Mouse (Mus musculus) frontal cortex, adult 2 months (tissue): ENCODE measurements around the gene Pxmp2. TPM values are rescaled to one million over a fixed set of nuclear protein-coding genes. Genes with fewer than 3 reads are reported as not detected.
A peak's percentile ranks its signal among the peaks of the same experiment; 100 is the strongest.

ENCODE experiments used
- DNase-seq, 2 experiments: peaks; one replicate each; pipeline ENCODE4 v3.0.0; 2022; ENCODE audit warnings: low spot score in 1 of 2; ENCODE audit errors: extremely low spot score in 1 of 2
- polyA plus RNA-seq: library from polyadenylated mRNA; depleted of rRNA; stranded (reverse); fragments of >200 nt; gene quantifications from 2 replicates; pipeline ENCODE4 v1.2.3, GENCODE M21; 2012; rRNA removed

The Pxmp2 gene
- polyA plus RNA-seq, 1 experiment = 5.6 TPM

DNA sequence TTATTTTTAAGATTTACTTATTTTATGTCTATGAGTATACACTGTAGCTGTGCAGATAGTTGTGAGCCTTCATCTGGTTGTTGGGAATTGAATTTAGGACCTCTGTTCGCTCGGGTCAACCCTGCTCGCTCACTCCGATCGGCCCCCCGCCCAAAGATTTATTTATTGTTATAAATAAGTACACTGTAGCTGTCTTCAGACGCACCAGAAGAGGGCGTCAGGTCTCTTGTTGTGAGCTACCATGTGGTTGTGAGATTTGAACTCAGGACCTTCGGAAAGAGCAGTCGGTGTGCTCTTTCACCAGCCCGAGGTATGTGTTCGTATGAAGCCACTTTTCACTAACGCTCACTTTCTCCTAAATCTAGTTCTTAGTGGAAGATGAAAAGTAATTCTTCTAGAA, 54.3 kb downstream of the Pxmp2 start:
- DNase-seq = no peak

DNA sequence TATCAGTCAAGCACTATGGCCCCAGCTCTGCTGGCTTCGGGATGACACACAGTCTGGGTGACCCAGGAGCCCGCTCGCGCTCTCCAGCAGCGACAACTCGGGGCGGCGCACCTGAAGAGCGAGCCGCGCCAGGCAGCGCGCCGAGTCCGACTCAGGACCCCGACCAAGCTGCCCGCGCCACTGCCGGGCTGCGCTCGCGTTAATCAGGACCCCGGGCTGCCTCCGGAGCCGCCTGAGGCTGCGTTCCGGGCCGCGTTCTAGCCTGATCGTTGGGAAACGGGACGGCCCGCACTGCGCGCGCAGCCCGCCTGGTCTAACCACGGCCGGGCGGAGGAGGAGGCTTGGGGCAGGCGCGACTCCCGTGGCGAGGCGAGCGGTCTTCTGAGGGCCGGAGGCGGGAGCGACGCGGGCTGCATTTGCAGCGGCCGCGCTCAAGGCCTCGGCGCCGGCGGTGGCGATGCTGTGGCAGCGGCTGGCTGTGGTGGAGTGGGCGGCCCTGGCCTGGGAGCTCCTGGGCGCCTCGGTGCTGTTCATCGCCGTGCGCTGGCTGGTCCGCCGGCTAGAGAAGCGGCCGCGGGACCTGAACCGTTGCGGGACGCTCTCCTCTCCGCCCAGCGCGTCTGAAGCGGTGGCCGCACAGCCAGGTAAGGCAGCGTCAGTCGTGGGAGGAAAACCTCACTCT, 55.1 kb downstream of the Pxmp2 start, which contains the start of gene Ankle2:
Gene Ankle2 (plus strand): TSS at position 225 of the 682 bp plus-strand sequence.
- DNase-seq = peak; percentile 74 to 94

DNA sequence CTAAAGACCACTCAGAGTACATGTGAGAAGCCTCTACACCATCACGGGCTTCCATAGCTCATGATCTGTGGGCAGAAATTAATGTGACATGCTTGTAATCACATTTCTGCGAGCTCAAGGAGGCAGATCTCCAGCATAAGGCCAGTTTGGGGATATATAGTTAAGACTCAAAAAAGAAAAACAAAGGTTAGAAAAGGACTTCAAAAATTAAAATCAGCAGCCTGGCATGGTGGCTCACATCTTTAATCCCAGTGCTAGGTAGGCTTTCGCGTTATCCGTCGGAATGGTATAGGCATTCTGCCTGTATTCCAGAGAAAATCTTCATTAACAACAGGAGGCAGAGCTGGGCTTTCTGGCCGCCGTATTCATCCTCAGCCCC, 55.6 kb downstream of the Pxmp2 start:
- DNase-seq = no peak

DNA sequence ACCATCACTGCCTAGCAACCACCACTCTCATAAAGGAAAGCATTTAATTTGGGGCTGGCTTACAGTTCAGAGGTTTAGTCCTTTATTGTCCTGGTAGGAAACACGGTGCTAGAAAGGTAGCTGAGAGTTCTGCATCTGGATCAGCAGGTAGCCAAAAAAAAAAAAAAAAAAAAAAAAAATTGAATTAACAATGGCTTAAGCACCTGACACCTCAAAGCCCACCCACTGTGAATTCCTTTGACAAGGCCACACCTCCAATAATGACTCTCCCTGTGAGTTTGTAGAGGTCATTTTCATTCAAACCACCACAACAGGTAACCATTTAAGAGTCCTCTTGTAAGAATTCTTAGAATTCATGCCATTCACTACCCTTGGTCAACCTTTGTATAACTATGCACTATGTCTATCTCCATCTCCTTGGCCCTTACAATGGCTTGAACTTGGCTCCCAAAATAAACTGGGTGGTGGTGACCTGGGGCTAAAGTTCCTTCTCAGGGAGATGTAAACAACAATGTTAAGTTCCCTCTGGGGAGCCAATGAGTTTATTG, 58.6 kb downstream of the Pxmp2 start:
- no peak for DNase-seq

DNA sequence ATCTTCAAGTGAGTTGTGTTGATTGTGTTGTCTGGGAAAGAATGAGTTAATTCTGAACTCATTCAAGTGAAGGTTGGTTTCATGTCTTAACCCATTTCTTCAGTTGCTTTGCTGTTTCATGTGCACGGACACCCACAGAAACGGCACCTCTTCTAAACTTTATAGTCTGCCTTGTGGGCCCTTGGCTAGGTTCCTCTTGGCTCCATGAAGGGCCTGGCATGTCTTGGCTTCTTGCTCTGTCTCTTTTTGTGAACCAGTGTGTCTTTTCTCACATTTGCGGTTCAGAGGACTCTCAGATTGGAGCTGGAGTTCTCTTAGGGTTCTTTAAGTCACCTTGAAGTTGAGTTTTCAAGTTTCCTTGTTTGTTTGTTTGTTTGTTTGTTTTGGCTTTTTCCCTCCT, 60.9 kb downstream of the Pxmp2 start:
- DNase-seq = no peak

Other genes starting within 250 kb of the Pxmp2 start
- gene Gm17655, start 213.7 kb downstream of the Pxmp2 start, polyA plus RNA-seq = 0.84 and 1.4 TPM in 2 replicates
- gene Gm35315, start 191.8 kb downstream of the Pxmp2 start, polyA plus RNA-seq = 0.90 and 1.2 TPM in 2 replicates
- gene Plcxd1, start 186.2 kb downstream of the Pxmp2 start, polyA plus RNA-seq = 14.3 and 17.5 TPM in 2 replicates
- gene Gtpbp6, start 178.0 kb downstream of the Pxmp2 start, polyA plus RNA-seq = 151 and 156 TPM in 2 replicates
- 6.9 and 8.6 TPM in 2 replicates for gene Zfp605, start 176.1 kb downstream of the Pxmp2 start, polyA plus RNA-seq
- 78.1 and 83.8 TPM in 2 replicates for gene Chfr, start 150.3 kb downstream of the Pxmp2 start, polyA plus RNA-seq
- 17.9 and 20.8 TPM in 2 replicates for gene Golga3, start 109.5 kb downstream of the Pxmp2 start, polyA plus RNA-seq
- gene Ankle2, start 55.2 kb downstream of the Pxmp2 start, polyA plus RNA-seq = 16.2 and 20.4 TPM in 2 replicates
- 48.7 and 51.8 TPM in 2 replicates for gene Pgam5, start 16.3 kb downstream of the Pxmp2 start, polyA plus RNA-seq
- 1.6 and 1.7 TPM in 2 replicates for gene Pole, start 120 bp upstream of the Pxmp2 start, polyA plus RNA-seq
- gene P2rx2, start 57.0 kb upstream of the Pxmp2 start, polyA plus RNA-seq = 0.14 and 0.23 TPM in 2 replicates
- gene Lrcol1, start 58.5 kb upstream of the Pxmp2 start, polyA plus RNA-seq = not detected in 2 replicates
- 54.9 and 60.8 TPM in 2 replicates for gene Fbrsl1, start 162.3 kb upstream of the Pxmp2 start, polyA plus RNA-seq